21 mouse cellular contexts compared by ENCODE assay signal in genomic region chr10:28223602-28224001, GRCm38 (mm10).
DNase-seq lines count a peak whose midpoint lies in the region; ATAC-seq and TF ChIP-seq lines count a peak whose summit lies in the region.
"Had no signal": no experiment of that assay in that cellular context is flagged by ENCODE, and none has a peak within 500 bp of the region (broad histone marks: within the 10 kb centered on the region; RNA-seq: fewer than 3 reads in every experiment).

No protein-coding gene starts in this region.

- intact Hi-C loops in gastrocnemius, postnatal 14 days (cut with DNase I; ENCODE audit: low total_unique reads), result no loop called here

- whole genome bisulfite sequencing in hindbrain, postnatal 0 days, result 58% methylated on average over 6 of the region's 6 CpGs
- WGBS in hindbrain, embryonic 11.5 days, result 70% methylated on average over 6 of the region's 6 CpGs
- 55% methylated on average over 6 of the region's 6 CpGs for WGBS in neural tube, embryonic 14.5 days

- no peaks in the 10 kb centered on the region for H3K9me3 ChIP-seq in hindbrain, postnatal 0 days (ENCODE audit: low read length)
- no peaks in the 10 kb centered on the region for H3K9me3 ChIP-seq in hindbrain, embryonic 11.5 days (ENCODE audit: control insufficient read depth, low read length)
- H3K9me3 ChIP-seq in neural tube, embryonic 14.5 days (ENCODE audit: control insufficient read depth, low read length), result no peaks in the 10 kb centered on the region
- H3K9me3 ChIP-seq: embryonic facial prominence, embryonic 12.5 days; forebrain, embryonic 12.5 days; heart, embryonic 15.5 days had no signal

- no peak overlapping the region for H3K9ac ChIP-seq in hindbrain, postnatal 0 days (replicated peaks; ENCODE audit: low read length)
- no peak overlapping the region for H3K9ac ChIP-seq in hindbrain, embryonic 11.5 days (ENCODE audit: low read depth, low read length)
- no peak overlapping the region for H3K9ac ChIP-seq in neural tube, embryonic 14.5 days (replicated peaks; ENCODE audit: low read depth, low read length)
- H3K9ac ChIP-seq: embryonic facial prominence, embryonic 12.5 days; forebrain, embryonic 12.5 days; heart, embryonic 15.5 days had no signal

- ATAC-seq in hindbrain, postnatal 0 days, result 0 out of 2 replicates have a peak, but pooled peaks have one; percentile 38
- ATAC-seq in hindbrain, embryonic 11.5 days (ENCODE audit: low FRiP score), result no peak
- ATAC-seq in neural tube, embryonic 14.5 days (ENCODE audit: low read depth), result peak; percentile 65; the same call in 1 of the 2 replicates
- ATAC-seq: forebrain, embryonic 16.5 days had no signal

- no peaks in the 10 kb centered on the region for H3K36me3 ChIP-seq in hindbrain, postnatal 0 days (ENCODE audit: insufficient read depth, low read length)
- H3K36me3 ChIP-seq in hindbrain, embryonic 11.5 days (ENCODE audit: control insufficient read depth, insufficient read depth, low read length), result no peaks in the 10 kb centered on the region
- no peaks in the 10 kb centered on the region for H3K36me3 ChIP-seq in neural tube, embryonic 14.5 days (ENCODE audit: control insufficient read depth, insufficient read depth, low read length)
- H3K36me3 ChIP-seq: embryonic facial prominence, embryonic 12.5 days; forebrain, embryonic 12.5 days; heart, embryonic 15.5 days had no signal

- peaks cover 5% of the 10 kb centered on the region; the same call in 1 of the 2 replicates for H3K4me1 ChIP-seq in hindbrain, postnatal 0 days (ENCODE audit: insufficient read depth, low read length)
- no peaks in the 10 kb centered on the region for H3K4me1 ChIP-seq in hindbrain, embryonic 11.5 days (replicated peaks; ENCODE audit: control insufficient read depth, insufficient read depth, low read length)
- H3K4me1 ChIP-seq in neural tube, embryonic 14.5 days (ENCODE audit: control insufficient read depth, insufficient read depth, low read length), result peaks cover 7% of the 10 kb centered on the region; the same call in 1 of the 2 replicates

- no peak overlapping the region for H3K27ac ChIP-seq in hindbrain, postnatal 0 days
- H3K27ac ChIP-seq in hindbrain, embryonic 11.5 days (ENCODE audit: low read depth, low read length), result no peak overlapping the region
- no peak overlapping the region for H3K27ac ChIP-seq in neural tube, embryonic 14.5 days (ENCODE audit: low read depth, low read length)
- H3K27ac ChIP-seq: embryonic facial prominence, embryonic 12.5 days; forebrain, embryonic 12.5 days; heart, adult 2 months; heart, embryonic 15.5 days had no signal

- no peaks in the 10 kb centered on the region for H3K27me3 ChIP-seq in hindbrain, postnatal 0 days (ENCODE audit: insufficient read depth, low read length)
- no peaks in the 10 kb centered on the region for H3K27me3 ChIP-seq in hindbrain, embryonic 11.5 days (ENCODE audit: control insufficient read depth, insufficient read depth, low read length)
- H3K27me3 ChIP-seq in neural tube, embryonic 14.5 days (ENCODE audit: control insufficient read depth, insufficient read depth, low read length), result no peaks in the 10 kb centered on the region
- H3K27me3 ChIP-seq: CH12.LX; embryonic facial prominence, embryonic 12.5 days; forebrain, embryonic 12.5 days; heart, embryonic 15.5 days had no signal

- TF ChIP-seq CTCF in hindbrain, postnatal 0 days (IDR thresholded peaks at IDR 0.05; ENCODE audit: low read depth), result no peak

- no peak overlapping the region for H3K4me2 ChIP-seq in hindbrain, postnatal 0 days (ENCODE audit: low read depth, low read length)
- no peak overlapping the region for H3K4me2 ChIP-seq in hindbrain, embryonic 11.5 days (replicated peaks; ENCODE audit: low read depth, low read length)
- no peak overlapping the region for H3K4me2 ChIP-seq in neural tube, embryonic 14.5 days (ENCODE audit: low read depth, low read length)
- H3K4me2 ChIP-seq: embryonic facial prominence, embryonic 12.5 days; forebrain, embryonic 12.5 days; heart, embryonic 11.5 days; heart, embryonic 15.5 days had no signal

- H3K4me3 ChIP-seq in hindbrain, postnatal 0 days (ENCODE audit: low read length), result no peak overlapping the region
- no peak overlapping the region for H3K4me3 ChIP-seq in hindbrain, embryonic 11.5 days (ENCODE audit: low read depth, low read length)
- H3K4me3 ChIP-seq in neural tube, embryonic 14.5 days (ENCODE audit: low read depth, low read length), result no peak overlapping the region
- H3K4me3 ChIP-seq: embryonic facial prominence, embryonic 12.5 days; forebrain, embryonic 12.5 days; heart, adult 2 months; heart, embryonic 15.5 days had no signal

- peak; percentile 24 for DNase-seq in hindbrain, postnatal 0 days (ENCODE audit: low spot score)
- no peak for DNase-seq in hindbrain, embryonic 11.5 days (ENCODE audit: low spot score)
- DNase-seq in neural tube, embryonic 10.5 days (ENCODE audit: extremely low spot score, low spot score), result no peak
- peak; percentile 34 for DNase-seq in layer of hippocampus, adult 9-11 months
- no peak for DNase-seq in gastrocnemius, postnatal 14 days
- no peak for DNase-seq in ovary, postnatal 36 days (ENCODE audit: low spot score)
- DNase-seq: adrenal gland, adult 2 months; adrenal gland, postnatal 25 days; cerebellum, adult 11-12 months; cerebellum, adult 9-10 months; cerebellum, postnatal 25 days; gastrocnemius, postnatal 10 days; heart, adult 2 months; heart, postnatal 14 days had no signal

Comparison
In these comparisons a context has a peak if more than half of its experiments do, and no peak if none do; other contexts are left out.
1. DNase-seq: peak in hindbrain, postnatal 0 days (single experiment) and layer of hippocampus, adult 9-11 months (single experiment); none in hindbrain, embryonic 11.5 days (single experiment), neural tube, embryonic 10.5 days (single experiment), gastrocnemius, postnatal 14 days (single experiment) and ovary, postnatal 36 days (single experiment).